Mouse (Mus musculus): Measurements from ENCODE around the gene Pgap3. TPM values are rescaled to one million over a fixed set of nuclear protein-coding genes. Genes with fewer than 3 reads are reported as not detected.
"Not testable (repeated sequence)": the region's sequence is repeated elsewhere in the genome, so short reads cannot be mapped to it uniquely, and the experiment has no call there.

Gene Pgap3
- total RNA-seq, 2 experiments from 2014 or later = 1.2 to 3.2 TPM

DNA sequence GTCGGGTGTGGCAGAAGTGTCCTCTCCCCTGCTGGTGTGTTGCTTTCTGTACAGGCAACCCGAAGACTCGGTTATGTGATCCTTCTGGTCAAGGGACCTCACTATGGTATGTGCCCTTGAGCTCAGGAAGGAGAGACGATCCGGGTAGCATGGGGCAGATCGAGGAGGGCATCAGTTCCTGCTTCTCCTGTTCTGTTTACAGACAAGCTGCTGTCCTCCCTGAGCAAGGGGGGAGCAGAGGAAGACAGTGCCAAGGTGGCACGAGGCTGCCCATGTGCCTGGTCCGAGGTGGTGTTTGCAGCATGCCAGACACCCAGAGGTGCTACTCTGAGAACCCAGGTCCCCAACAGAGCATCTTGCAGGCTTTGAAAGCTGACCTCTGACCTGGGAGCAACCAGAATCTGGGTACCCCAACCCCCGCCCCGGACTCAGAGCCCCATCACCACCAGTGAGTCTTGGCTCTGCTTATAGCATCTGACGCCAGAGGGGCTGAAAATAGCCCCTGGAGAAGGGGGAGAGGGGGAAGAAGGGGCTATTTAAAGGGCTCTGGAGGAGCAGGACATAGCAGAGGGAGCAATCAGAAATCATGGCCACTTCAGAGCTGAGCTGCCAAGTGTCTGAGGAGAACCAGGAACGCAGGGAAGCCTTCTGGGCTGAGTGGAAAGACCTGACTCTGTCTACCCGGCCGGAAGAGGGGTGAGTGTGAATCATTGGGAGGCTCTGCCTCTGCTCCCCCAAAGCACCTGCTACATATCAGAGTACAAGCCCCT is 16.8 kb downstream of the Pgap3 start, which contains the start of gene Tcap:
Gene Tcap (plus strand): TSS at position 551 of the 770 bp plus-strand sequence.
- ATAC-seq (replicated peaks; ENCODE audit: poor library complexity) = no peak

DNA sequence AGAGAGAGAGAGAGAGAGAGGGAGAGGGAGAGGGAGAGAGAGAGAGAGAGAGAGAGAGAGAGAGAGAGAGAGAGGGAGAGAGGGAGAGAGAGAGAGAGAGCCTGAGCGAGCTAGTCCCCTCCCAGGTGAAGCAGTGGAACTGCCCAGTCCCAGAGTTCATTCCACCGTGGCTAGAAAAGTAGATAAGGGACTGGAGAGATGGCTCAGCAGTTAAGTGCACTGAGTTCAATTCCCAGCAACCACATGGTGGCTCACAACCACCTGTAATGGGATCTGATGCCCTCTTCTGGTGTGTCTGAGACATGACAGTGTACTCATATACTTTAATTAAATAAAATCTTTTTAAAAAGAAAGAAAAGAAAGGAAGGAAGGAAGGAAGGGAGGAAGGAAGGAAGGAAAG is 17.9 kb downstream of the Pgap3 start:
- not testable (repeated sequence) for ATAC-seq (replicated peaks; ENCODE audit: poor library complexity)

DNA sequence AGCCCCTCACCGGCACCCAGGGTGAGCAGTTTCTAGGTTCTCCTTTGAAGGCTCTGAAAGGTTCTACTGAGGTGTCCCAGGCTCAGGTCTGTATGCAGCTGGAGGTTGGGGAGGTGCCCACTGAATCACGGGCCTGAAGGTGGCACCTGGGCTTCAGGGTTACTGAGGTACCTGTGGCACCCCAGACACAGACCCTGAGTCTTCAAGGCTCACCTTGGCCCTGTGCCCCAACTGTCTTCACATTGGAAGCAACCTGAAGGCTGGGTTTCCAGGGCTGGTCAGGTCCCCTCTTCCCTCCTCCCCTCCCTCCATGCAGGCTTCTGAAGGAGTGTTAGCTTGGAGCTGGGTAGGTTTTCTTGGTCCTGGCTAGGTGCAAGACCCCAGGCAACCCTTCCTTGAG is 18.6 kb downstream of the Pgap3 start:
- ATAC-seq (replicated peaks; ENCODE audit: poor library complexity) = no peak

DNA sequence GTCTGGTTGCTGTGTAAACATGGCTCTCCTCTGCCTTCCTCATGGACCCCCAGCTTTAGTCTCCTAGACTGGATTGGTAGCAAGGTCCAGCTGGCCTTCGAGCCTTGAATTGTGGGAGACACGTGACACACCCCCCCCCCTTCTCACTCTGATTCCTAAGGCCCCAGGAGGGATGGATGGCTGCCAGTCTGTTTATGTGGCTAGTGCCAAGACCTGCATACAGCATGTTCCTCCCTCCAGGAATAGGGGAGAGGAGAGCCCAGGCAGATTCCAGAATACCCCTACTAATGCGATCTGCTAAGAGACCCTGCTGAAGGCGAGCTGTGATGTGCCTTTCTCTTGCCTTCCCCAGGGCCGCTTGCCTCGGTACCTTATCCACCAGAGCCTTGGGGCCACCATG is 20.2 kb downstream of the Pgap3 start:
- ATAC-seq (replicated peaks; ENCODE audit: poor library complexity) = no peak

DNA sequence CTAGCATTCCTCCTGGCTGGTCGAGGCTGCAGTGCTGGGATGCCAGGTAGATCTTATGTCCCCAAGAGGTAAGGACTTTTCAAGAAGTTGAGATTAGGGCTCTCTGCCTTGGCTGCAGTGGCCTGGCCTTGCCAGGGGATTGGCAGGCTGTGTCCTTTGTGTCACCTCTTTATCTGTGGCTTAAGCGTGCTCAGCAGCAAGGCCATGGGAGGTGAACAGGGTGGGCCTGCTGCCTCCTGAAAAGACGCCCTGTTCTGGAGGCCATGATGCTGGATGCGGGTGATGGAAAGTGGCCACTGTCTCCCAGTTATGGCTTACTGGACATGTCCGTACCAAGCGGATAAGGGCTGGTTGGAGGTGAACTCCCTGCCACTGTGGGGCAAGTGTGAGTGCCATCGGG is 20.9 kb downstream of the Pgap3 start:
- no peak for ATAC-seq (replicated peaks; ENCODE audit: poor library complexity)

DNA sequence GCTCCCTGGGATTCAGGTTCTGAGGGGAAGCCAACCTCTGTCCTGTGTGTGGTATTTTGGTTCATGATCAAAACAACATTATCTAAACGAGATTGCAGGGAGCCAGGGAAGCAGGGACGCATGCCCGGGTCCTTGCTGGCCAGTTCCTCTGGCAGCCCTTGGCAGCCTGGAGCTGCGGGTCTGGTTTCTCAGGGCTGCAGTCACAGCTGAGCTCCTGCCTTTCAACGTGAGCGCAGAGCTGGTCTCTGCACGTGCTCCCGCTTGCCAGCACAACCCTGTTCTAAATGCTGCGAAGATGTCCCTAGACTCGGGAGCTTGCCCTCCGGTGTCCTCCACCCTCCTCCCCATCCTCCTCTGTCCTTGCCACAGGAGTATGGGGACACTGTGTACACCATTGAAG is 22.5 kb downstream of the Pgap3 start:
- ATAC-seq (replicated peaks; ENCODE audit: poor library complexity) = no peak

DNA sequence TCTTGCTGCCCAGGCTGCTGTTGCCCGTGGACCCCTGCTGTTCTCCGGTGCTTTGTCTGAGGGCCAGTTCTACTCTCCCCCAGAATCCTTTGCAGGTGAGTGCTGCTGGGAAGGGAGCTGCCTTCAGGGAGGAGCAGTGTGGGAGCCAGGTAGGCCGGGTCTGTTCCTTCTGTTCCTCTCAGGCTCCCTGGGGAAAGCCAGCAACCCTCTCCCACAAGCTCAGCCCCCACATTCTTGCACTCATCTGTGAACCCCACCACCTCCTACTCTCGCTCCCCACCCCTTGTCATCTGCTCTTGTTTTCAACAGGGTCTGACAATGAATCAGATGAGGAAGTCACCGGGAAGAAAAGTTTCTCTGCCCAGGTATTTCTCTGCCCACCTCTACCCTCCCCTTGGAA is 23.5 kb downstream of the Pgap3 start:
- no peak for ATAC-seq (replicated peaks; ENCODE audit: poor library complexity)

DNA sequence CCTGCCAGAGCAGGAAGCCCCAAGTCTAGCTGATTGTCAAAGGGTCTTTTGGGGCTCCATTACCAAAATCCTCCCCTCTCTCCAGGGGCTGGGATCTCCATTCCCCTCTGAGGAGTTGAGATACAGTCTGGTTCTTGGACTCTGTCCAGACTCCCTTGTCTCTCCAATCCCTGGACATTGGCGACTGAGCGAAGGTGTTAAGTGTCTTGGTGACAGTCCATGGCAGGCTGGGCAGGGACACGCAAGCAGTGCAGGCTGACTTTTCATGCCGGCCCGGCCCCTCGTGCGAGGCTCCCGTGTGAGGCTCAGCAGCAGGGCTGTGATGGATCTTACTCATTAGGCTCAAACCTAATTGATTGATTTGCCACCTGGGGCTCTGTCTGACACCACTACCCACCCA is 26.0 kb downstream of the Pgap3 start:
- no peak for ATAC-seq (replicated peaks; ENCODE audit: poor library complexity)

DNA sequence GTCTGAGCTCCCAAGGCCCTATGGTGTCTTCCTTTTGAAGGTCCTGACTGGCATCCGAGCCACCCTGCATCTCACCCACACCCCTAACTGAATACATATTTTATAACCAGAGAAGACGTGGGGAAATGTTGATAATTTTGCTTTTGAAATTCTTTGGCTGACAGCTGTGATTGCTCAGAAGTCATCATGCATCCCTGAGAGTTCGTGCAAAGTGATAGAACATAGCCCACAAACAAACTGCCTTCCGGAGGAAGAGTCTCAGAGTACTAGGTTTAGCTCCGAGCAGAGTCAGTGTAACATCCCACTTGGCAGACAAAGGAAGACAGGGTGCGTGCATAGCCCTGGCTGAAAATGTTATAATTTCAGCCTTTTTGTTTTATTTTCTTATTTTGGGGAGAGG is 27.0 kb downstream of the Pgap3 start:
- ATAC-seq (replicated peaks; ENCODE audit: poor library complexity) = no peak

DNA sequence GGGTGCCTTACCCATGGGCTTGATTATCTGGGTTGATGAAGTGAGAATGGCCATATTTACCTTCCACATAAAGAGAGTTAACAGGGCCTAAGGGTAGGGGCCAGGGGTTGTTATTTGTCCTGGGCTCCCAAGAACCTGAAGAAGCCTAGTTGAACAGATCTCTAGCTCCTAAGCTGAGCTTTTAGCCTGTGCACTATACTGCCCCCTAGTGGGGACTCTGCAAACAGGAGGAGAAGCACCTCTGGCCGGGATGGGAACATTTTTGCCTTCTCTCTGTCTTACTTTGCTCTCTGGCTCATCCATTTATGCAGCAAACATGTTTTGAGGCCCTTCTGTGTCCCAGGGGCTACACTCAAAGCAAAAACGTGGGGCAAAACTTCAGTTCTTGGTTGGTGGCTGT is 27.9 kb downstream of the Pgap3 start:
- peak; percentile 68 for ATAC-seq (replicated peaks; ENCODE audit: poor library complexity)

DNA sequence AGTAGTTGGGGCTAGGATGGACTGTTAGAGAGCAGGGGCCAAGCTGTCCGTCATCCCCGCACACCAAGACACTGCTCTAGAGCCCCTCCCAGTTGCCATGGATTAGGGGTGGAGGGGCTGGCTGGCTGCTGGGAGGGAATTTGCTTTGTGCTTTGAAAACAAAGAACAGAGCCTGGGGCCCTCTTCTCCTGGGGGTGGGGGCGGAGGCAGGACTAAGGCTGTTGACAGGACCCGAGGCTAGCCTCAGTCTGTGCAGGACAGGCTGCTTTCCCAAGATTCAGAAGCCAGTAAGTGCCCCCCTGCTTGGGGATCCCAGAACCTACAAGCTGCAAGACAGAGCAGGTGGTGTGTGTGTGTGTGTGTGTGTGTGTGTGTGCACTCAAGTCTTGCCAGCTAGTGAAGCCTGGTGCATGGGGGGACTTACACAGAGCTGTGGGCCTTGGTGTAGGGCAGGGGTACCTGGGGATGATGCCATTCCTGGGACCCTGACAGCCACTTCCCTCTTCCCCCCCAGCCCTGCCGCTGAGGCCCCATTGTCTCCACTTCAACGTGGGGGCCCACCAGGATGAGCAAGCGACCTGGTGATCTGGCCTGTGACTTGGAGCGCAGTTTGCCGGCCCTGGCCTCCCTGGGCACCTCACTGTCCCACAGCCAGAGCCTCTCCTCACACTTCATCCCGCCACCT is 28.6 kb downstream of the Pgap3 start:
- no peak for ATAC-seq (replicated peaks; ENCODE audit: poor library complexity)

DNA sequence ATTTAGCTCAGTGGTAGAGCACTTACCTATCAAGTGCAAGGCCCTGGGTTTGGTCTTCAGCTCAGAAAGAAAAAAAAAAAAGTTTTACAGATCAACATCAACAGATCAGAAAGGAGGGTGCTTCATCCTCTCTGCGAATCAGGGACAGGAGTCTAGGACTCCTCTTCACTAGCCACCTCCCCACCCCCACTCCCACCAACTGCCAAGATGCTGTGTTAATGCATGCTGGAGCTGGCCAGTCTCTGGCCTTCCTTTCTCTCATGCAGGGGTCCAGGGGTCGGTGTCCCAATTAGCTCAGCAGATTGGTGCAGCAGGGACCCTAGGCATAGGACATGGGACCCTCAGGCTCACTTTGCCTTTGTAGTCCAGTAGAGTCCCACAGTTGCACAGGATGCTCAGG is 29.7 kb downstream of the Pgap3 start:
- ATAC-seq (replicated peaks; ENCODE audit: poor library complexity) = no peak

DNA sequence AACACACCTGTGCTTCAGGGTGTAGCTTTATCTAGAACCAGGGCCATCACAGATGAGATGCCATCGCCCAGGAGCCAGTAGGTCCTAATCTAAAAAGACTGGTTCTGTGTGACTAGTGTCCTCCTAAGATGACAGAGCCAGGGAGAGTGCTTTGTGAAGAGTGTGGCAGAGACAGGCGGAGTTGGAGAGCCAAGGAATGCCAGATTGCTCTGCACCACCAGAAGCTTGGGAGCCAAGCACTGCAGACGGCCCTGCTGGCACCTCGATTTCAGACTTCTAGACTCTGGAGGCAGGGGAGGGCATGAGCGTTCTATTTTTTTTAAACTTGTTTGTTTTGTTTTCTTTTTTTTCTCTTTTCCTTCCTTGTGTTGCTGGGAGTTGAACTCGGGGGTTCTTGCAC is 31.0 kb downstream of the Pgap3 start:
- ATAC-seq (replicated peaks; ENCODE audit: poor library complexity) = no peak

DNA sequence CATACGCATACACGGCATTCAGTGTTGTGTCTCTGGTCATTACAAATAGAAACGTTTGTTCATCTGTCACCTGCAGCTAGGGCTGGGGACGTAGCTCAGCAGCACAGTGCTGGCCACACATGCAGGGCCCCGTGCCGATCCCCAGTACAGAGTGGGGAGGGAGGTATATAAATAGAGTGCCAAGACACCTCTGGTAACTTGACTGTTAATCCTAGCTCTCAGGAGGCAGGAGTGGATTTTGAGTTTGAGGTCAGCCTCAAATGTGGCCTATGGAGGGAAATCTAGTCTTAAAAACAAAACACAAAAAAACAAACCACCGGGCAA is 32.5 kb downstream of the Pgap3 start:
- ATAC-seq (replicated peaks; ENCODE audit: poor library complexity) = no peak

DNA sequence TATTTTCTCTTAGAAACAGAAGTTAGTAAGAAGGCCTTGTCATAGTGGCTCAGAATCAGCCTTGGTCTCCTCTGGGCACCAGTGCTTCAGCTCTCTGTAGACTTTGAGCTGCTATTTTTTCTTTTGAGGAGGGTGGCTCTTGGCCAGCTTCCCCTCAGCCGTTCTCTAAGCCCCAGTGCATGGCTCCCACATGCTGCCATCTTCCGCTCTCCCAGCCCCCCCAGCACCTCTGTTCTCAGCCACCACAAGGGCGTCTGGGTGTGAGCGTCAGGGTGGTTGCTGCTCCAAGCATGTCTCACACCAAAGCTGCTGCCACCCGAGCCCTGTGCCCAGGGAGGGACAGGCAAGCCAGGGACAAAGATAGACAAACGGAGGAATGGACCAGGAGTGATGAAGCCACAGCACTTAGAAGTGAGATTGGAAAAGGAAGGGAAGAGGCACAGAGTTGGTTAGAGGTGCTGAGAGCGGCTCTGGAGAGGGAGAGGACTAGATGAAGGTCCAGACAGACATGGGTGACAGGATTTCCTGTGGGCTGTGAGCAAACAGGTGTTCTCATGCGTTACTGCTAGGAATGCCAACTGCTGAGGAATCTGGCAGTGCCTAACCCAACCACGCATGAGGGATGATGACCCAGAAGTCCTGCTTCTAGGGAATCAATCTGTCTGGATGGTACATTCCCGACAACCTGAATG is 33.0 kb downstream of the Pgap3 start:
- ATAC-seq (replicated peaks; ENCODE audit: poor library complexity) = no peak

DNA sequence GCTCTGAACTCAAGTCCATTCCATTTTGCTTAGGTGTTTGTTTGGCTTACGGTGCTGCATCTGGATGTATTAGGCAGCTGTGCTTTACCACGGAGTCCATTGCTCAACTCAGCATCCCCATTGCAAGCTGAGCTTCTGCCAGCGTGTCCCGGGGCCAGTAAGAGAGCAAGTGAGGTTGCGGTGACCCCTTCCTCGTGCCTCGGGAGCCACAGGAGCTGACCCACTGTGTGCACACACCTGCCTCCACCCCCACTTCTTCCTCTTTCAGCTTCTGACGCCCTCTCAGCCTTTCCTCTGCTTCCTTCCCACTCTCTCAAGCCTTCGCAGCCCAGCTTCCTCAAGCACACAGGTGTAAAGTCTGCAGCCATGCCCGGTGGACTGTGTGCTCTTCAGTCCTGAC is 34.0 kb downstream of the Pgap3 start:
- peak; percentile 80 for ATAC-seq (replicated peaks; ENCODE audit: poor library complexity)

DNA sequence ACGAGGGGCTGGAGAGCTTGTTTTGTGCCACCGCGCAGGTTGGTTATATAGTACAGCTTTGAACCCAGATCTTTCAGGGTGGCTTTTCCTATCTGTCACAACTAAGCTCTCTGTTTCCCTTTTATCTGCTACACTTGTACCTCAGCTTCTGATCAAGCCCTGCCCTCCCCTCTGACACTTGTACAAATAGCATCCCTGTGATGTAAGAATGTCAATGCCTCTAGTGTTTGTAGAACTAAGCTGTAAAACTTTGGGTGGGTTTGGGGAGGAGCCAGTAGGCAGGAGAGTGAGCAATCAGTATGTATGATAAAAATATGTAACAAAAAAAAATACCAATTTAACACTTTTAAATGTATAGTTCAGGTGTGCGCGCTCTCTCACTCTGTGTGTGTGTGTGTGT is 35.9 kb downstream of the Pgap3 start:
- no peak for ATAC-seq (replicated peaks; ENCODE audit: poor library complexity)

DNA sequence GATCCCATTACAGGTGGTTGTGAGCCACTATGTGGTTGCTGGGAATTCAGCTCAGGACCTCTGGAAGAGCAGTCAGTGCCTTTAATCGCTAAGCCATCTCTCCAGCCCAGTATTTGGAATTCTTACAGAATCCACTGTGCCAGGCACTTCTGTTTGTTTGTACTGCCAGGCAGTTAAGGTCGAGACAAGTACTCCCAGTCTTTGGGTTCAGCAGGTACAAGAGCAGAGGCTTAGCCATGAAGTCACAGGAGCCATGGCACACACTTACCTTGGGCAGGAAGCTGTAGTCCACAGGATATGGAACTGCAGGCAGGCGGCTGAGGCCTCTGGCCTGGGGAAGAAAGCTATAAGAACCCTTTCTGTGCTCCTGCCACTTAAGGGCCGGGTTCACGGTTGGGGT is 36.5 kb downstream of the Pgap3 start:
- no peak for ATAC-seq (replicated peaks; ENCODE audit: poor library complexity)

DNA sequence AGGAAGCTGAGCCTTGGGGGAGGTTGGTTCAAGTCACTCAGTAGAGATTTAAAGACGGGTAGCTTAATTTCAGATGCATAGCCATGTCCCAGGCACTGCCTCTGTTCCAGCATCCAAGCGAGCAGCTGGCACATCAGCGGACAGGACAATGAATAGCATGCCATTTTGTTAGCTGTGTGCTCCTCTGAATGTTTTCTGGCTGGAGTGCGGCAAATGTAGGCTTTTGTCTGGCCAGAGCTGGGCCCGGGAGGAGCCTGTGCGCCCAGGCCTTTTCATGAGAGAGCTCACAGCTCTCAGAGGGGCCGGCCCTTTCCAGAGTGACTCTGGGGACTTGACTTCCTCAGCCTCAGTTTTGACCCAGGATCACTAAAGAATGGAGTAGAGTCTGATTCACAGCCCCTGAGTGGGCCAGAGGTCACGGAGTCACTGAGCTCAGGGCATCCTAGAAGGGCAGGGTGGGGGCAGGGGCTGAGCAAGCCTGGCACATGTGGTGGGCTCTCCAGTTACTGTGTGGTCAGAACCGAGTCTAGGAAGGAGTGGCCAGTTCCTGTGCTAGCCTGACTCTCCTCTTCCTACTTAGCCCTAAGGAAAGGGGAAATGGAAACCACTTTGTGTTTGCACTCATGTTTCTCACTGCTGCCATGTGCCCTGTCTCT is 39.3 kb downstream of the Pgap3 start:
- ATAC-seq (replicated peaks; ENCODE audit: poor library complexity) = peak; percentile 50

DNA sequence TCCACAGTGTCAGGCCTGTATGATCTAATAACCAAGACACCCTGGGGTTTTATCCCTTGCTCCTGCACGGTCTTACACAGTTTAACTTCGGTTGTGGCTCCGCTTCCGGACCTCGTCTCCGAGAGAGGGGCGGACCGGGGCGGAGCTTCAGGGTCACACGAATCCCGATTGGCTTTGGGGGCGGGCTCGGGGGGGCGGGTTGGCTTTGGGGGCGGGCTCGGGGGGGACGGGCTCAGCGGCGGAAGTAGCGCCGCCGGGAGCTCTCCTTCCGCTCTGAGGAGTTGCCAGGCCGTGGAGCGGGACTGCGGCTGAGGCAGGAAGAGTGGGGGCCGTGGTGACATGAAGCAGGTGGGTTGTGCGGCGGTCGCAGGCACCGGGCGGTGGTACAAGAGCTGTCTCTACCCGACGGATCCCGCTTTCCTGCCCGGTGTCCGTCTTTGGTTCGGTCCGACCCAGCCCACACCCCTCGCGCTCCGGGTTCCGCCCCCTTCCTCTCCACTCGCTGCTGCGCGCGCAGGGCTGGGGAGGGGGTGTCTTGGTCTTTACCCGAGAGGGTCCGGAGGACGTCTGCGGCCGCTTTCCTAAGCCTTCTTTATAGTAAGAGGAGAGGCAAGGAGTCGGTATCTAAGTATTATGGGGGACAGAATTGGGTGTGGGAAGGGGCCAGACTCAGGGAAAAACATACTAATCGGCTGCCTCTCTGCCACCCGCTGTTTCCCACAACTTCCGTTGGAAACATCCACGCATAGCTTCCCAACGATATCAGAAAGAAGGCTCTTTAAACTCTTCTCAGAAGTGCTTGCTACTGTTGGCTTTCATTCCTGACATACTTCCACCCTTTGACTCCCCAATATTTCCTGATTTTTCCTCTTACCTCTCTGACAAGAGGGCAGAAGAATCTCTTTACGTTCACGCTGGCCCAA is 41.9 kb downstream of the Pgap3 start, which contains the start of gene Stard3:
Gene Stard3 (plus strand): TSS at position 208 of the 923 bp plus-strand sequence.
- peak; percentile 72 for ATAC-seq (replicated peaks; ENCODE audit: poor library complexity)
